Mouse (Mus musculus): ENCODE results near the gene Uhrf1bp1l. TPM values are rescaled to one million over a fixed set of nuclear protein-coding genes. Genes with fewer than 3 reads are reported as not detected.
"Not testable (repeated sequence)": the region's sequence is repeated elsewhere in the genome, so short reads cannot be mapped to it uniquely, and the experiment has no call there.

Gene Uhrf1bp1l
- polyA plus RNA-seq (2014; fragmentation: Nextera tagmentation; extraction: Ambion mirVana): 32.3 and 34.1 TPM in 2 replicates

- DNase-seq (ENCODE audit: low spot score): peak; percentile 94
- peak within 1 kb of the TSS; percentile 86 for H3K4me3 ChIP-seq (ENCODE audit: low read depth, low read length)
- peak; percentile 94 for ATAC-seq (ENCODE audit: insufficient number of reproducible peaks, low FRiP score, low TSS enrichment, low read depth)
- H3K27ac ChIP-seq (replicated peaks; ENCODE audit: low read depth, low read length): peak within 1 kb of the TSS; percentile 73
- H3K27me3 ChIP-seq (ENCODE audit: control insufficient read depth, insufficient read depth, low read length): no peaks in the 10 kb centered on the region
- WGBS: 1% methylated on average over 69 of the region's 85 CpGs
- no peaks in the 10 kb centered on the region for H3K4me1 ChIP-seq (ENCODE audit: control insufficient read depth, insufficient read depth, low read length)
- peak within 1 kb of the TSS; percentile 69 for H3K4me2 ChIP-seq (ENCODE audit: low read depth, severe bottlenecking)
- peak within 1 kb of the TSS; percentile 93 for H3K9ac ChIP-seq (ENCODE audit: low read length)
- no peaks in the 10 kb centered on the region for H3K9me3 ChIP-seq (ENCODE audit: control insufficient read depth, low read length)
- no peaks in the 10 kb centered on the region for H3K36me3 ChIP-seq (ENCODE audit: control insufficient read depth, insufficient read depth, low read length)
Observed at GRCm38 (mm10) chr10:89744871-89745665, at the start of gene Uhrf1bp1l. Gene Uhrf1bp1l, plus strand, starts transcription at chr10:89744991.

GRCm38 (mm10) chr10:89695194-89695911 lies 49.4 kb upstream of the Uhrf1bp1l start:
- H3K27me3 ChIP-seq (ENCODE audit: control insufficient read depth, insufficient read depth, low read length): no peaks in the 10 kb centered on the region
- no peak overlapping the region for H3K27ac ChIP-seq (replicated peaks; ENCODE audit: low read depth, low read length)
- ATAC-seq (ENCODE audit: insufficient number of reproducible peaks, low FRiP score, low TSS enrichment, low read depth): no peak
- H3K4me1 ChIP-seq (ENCODE audit: control insufficient read depth, insufficient read depth, low read length): no peaks in the 10 kb centered on the region
- H3K4me2 ChIP-seq (ENCODE audit: low read depth, severe bottlenecking): no peak overlapping the region
- no peak for DNase-seq (ENCODE audit: low spot score)
- no peaks in the 10 kb centered on the region for H3K36me3 ChIP-seq (ENCODE audit: control insufficient read depth, insufficient read depth, low read length)
- 80% methylated on average over 20 of the region's 20 CpGs for WGBS
- H3K4me3 ChIP-seq (ENCODE audit: low read depth, low read length): no peak overlapping the region
- no peak overlapping the region for H3K9ac ChIP-seq (ENCODE audit: low read length)
- H3K9me3 ChIP-seq (ENCODE audit: control insufficient read depth, low read length): no peaks in the 10 kb centered on the region

GRCm38 (mm10) chr10:89696270-89696669 lies 48.5 kb upstream of the Uhrf1bp1l start:
- not testable (repeated sequence) for H3K36me3 ChIP-seq (ENCODE audit: control insufficient read depth, insufficient read depth, low read length); H3K9ac ChIP-seq (ENCODE audit: low read length); H3K4me3 ChIP-seq (ENCODE audit: low read depth, low read length); H3K9me3 ChIP-seq (ENCODE audit: control insufficient read depth, low read length); H3K27me3 ChIP-seq (ENCODE audit: control insufficient read depth, insufficient read depth, low read length); H3K4me1 ChIP-seq (ENCODE audit: control insufficient read depth, insufficient read depth, low read length); ATAC-seq (ENCODE audit: insufficient number of reproducible peaks, low FRiP score, low TSS enrichment, low read depth); DNase-seq (ENCODE audit: low spot score); H3K4me2 ChIP-seq (ENCODE audit: low read depth, severe bottlenecking); H3K27ac ChIP-seq (replicated peaks; ENCODE audit: low read depth, low read length)
- WGBS: 79% methylated on average over 2 of the region's 2 CpGs

- no peaks in the 10 kb centered on the region for H3K4me1 ChIP-seq (ENCODE audit: control insufficient read depth, insufficient read depth, low read length)
- no peak for ATAC-seq (ENCODE audit: insufficient number of reproducible peaks, low FRiP score, low TSS enrichment, low read depth)
- H3K9ac ChIP-seq (ENCODE audit: low read length): no peak overlapping the region
- H3K9me3 ChIP-seq (ENCODE audit: control insufficient read depth, low read length): no peaks in the 10 kb centered on the region
- no peaks in the 10 kb centered on the region for H3K27me3 ChIP-seq (ENCODE audit: control insufficient read depth, insufficient read depth, low read length)
- no peaks in the 10 kb centered on the region for H3K36me3 ChIP-seq (ENCODE audit: control insufficient read depth, insufficient read depth, low read length)
- WGBS: 91% methylated on average over 3 of the region's 3 CpGs
- no peak overlapping the region for H3K4me2 ChIP-seq (ENCODE audit: low read depth, severe bottlenecking)
- no peak overlapping the region for H3K4me3 ChIP-seq (ENCODE audit: low read depth, low read length)
- no peak overlapping the region for H3K27ac ChIP-seq (replicated peaks; ENCODE audit: low read depth, low read length)
- DNase-seq (ENCODE audit: low spot score): no peak
Observed at GRCm38 (mm10) chr10:89697956-89698355, 46.8 kb upstream of the Uhrf1bp1l start.

GRCm38 (mm10) chr10:89703042-89703441 lies 41.7 kb upstream of the Uhrf1bp1l start:
- H3K9ac ChIP-seq (ENCODE audit: low read length): no peak overlapping the region
- H3K27ac ChIP-seq (replicated peaks; ENCODE audit: low read depth, low read length): no peak overlapping the region
- no peaks in the 10 kb centered on the region for H3K27me3 ChIP-seq (ENCODE audit: control insufficient read depth, insufficient read depth, low read length)
- H3K4me3 ChIP-seq (ENCODE audit: low read depth, low read length): no peak overlapping the region
- DNase-seq (ENCODE audit: low spot score) (no peak), ATAC-seq (ENCODE audit: insufficient number of reproducible peaks, low FRiP score, low TSS enrichment, low read depth) (no peak)
- H3K4me1 ChIP-seq (ENCODE audit: control insufficient read depth, insufficient read depth, low read length): no peaks in the 10 kb centered on the region
- 58% methylated on average over 5 of the region's 5 CpGs for WGBS
- H3K4me2 ChIP-seq (ENCODE audit: low read depth, severe bottlenecking): no peak overlapping the region
- H3K9me3 ChIP-seq (ENCODE audit: control insufficient read depth, low read length): no peaks in the 10 kb centered on the region
- no peaks in the 10 kb centered on the region for H3K36me3 ChIP-seq (ENCODE audit: control insufficient read depth, insufficient read depth, low read length)

- ATAC-seq (ENCODE audit: insufficient number of reproducible peaks, low FRiP score, low TSS enrichment, low read depth): no peak
- 84% methylated on average over 3 of the region's 3 CpGs for WGBS
- H3K27ac ChIP-seq (replicated peaks; ENCODE audit: low read depth, low read length): no peak overlapping the region
- no peaks in the 10 kb centered on the region for H3K27me3 ChIP-seq (ENCODE audit: control insufficient read depth, insufficient read depth, low read length)
- no peaks in the 10 kb centered on the region for H3K4me1 ChIP-seq (ENCODE audit: control insufficient read depth, insufficient read depth, low read length)
- no peak overlapping the region for H3K4me3 ChIP-seq (ENCODE audit: low read depth, low read length)
- no peak overlapping the region for H3K9ac ChIP-seq (ENCODE audit: low read length)
- peaks cover 6% of the 10 kb centered on the region for H3K36me3 ChIP-seq (ENCODE audit: control insufficient read depth, insufficient read depth, low read length)
- H3K9me3 ChIP-seq (ENCODE audit: control insufficient read depth, low read length): no peaks in the 10 kb centered on the region
- no peak for DNase-seq (ENCODE audit: low spot score)
- no peak overlapping the region for H3K4me2 ChIP-seq (ENCODE audit: low read depth, severe bottlenecking)
Observed at GRCm38 (mm10) chr10:89707397-89707796, 37.4 kb upstream of the Uhrf1bp1l start.

- no peaks in the 10 kb centered on the region for H3K27me3 ChIP-seq (ENCODE audit: control insufficient read depth, insufficient read depth, low read length)
- no peaks in the 10 kb centered on the region for H3K4me1 ChIP-seq (ENCODE audit: control insufficient read depth, insufficient read depth, low read length)
- no peak overlapping the region for H3K4me2 ChIP-seq (ENCODE audit: low read depth, severe bottlenecking)
- no peak overlapping the region for H3K4me3 ChIP-seq (ENCODE audit: low read depth, low read length)
- DNase-seq (ENCODE audit: low spot score): peak; percentile 43
- 31% methylated on average over 10 of the region's 10 CpGs for WGBS
- no peaks in the 10 kb centered on the region for H3K9me3 ChIP-seq (ENCODE audit: control insufficient read depth, low read length)
- peaks cover 6% of the 10 kb centered on the region for H3K36me3 ChIP-seq (ENCODE audit: control insufficient read depth, insufficient read depth, low read length)
- no peak overlapping the region for H3K27ac ChIP-seq (replicated peaks; ENCODE audit: low read depth, low read length)
- no peak overlapping the region for H3K9ac ChIP-seq (ENCODE audit: low read length)
- ATAC-seq (ENCODE audit: insufficient number of reproducible peaks, low FRiP score, low TSS enrichment, low read depth): peak; percentile 81; the same call in 1 of the 2 replicates
Observed at GRCm38 (mm10) chr10:89708720-89709119, 36.1 kb upstream of the Uhrf1bp1l start.

GRCm38 (mm10) chr10:89714910-89715309 lies 29.9 kb upstream of the Uhrf1bp1l start:
- 90% methylated on average over 10 of the region's 10 CpGs for WGBS
- no peak overlapping the region for H3K4me2 ChIP-seq (ENCODE audit: low read depth, severe bottlenecking)
- no peaks in the 10 kb centered on the region for H3K27me3 ChIP-seq (ENCODE audit: control insufficient read depth, insufficient read depth, low read length)
- no peaks in the 10 kb centered on the region for H3K9me3 ChIP-seq (ENCODE audit: control insufficient read depth, low read length)
- no peak overlapping the region for H3K27ac ChIP-seq (replicated peaks; ENCODE audit: low read depth, low read length)
- DNase-seq (ENCODE audit: low spot score) (no peak), ATAC-seq (ENCODE audit: insufficient number of reproducible peaks, low FRiP score, low TSS enrichment, low read depth) (no peak)
- no peaks in the 10 kb centered on the region for H3K4me1 ChIP-seq (ENCODE audit: control insufficient read depth, insufficient read depth, low read length)
- H3K36me3 ChIP-seq (ENCODE audit: control insufficient read depth, insufficient read depth, low read length): peaks cover 9% of the 10 kb centered on the region
- no peak overlapping the region for H3K9ac ChIP-seq (ENCODE audit: low read length)
- no peak overlapping the region for H3K4me3 ChIP-seq (ENCODE audit: low read depth, low read length)

Data from limb, embryonic 11.5 days (tissue).